Mouse (Mus musculus) CH12.LX (cell line): ENCODE results near the gene Bspry. TPM values are rescaled to one million over a fixed set of nuclear protein-coding genes. Genes with fewer than 3 reads are reported as not detected.

Experiments used
- DNase-seq: peaks from one replicate; pipeline ENCODE4 v3.0.0-alpha.2; 2013; ENCODE audit errors: extremely low read depth
- H3K27ac ChIP-seq: 2 replicates; pipeline ENCODE4 v1.5.1; 2012; ENCODE audit warnings: low read depth, mild to moderate bottlenecking, control low read depth, moderate library complexity; ENCODE audit not compliant: insufficient read depth
- H3K27me3 ChIP-seq: replicated peaks from 2 replicates; pipeline ENCODE3; 2012; ENCODE audit warnings: inconsistent platforms
- H3K36me3 ChIP-seq, 2 experiments: replicated peaks in 1 of 2; 2 replicates each; pipeline versions ENCODE3 to v1.6.1; 2012; ENCODE audit warnings: inconsistent platforms in 1 of 2, low read length in 1 of 2, mild to moderate bottlenecking in 1 of 2, mixed read lengths in 1 of 2, moderate library complexity in 1 of 2; ENCODE audit not compliant: control insufficient read depth in 1 of 2, insufficient read depth in 1 of 2
- H3K4me1 ChIP-seq, 2 experiments: 2 replicates each; pipeline ENCODE4 v1.6.1; 2012; ENCODE audit warnings: inconsistent platforms in 1 of 2, moderate library complexity in 1 of 2; ENCODE audit not compliant: insufficient read depth in 2 of 2, control insufficient read depth in 1 of 2
- H3K4me2 ChIP-seq: 2 replicates; pipeline ENCODE4 v1.6.1; 2012; ENCODE audit warnings: low read depth, mild to moderate bottlenecking, control low read depth; ENCODE audit not compliant: poor library complexity, insufficient read depth, severe bottlenecking
- H3K4me3 ChIP-seq, 3 experiments: fragments of 150-350 bp in 1 of 3; sonication (generic) in 1 of 3; replicated peaks in 1 of 3; 2 replicates each; pipeline versions ENCODE3 to v1.5.1; 2011 to 2012; ENCODE audit warnings: low read depth in 2 of 3, low read length in 2 of 3, mild to moderate bottlenecking in 2 of 3, moderate library complexity in 2 of 3, control low read depth in 1 of 3, improper control_type of control experiment in 1 of 3, inconsistent platforms in 1 of 3, mixed read lengths in 1 of 3; ENCODE audit not compliant: poor library complexity in 1 of 3
- H3K79me2 ChIP-seq: replicated peaks from 2 replicates; pipeline ENCODE4 v1.6.1; 2012; ENCODE audit warnings: mild to moderate bottlenecking, moderate library complexity; ENCODE audit not compliant: control insufficient read depth, poor library complexity, insufficient read depth, severe bottlenecking; ENCODE audit errors: extremely low read depth
- H3K9ac ChIP-seq: 2 replicates; pipeline ENCODE4 v1.6.1; 2012; ENCODE audit warnings: low read depth, mild to moderate bottlenecking, control low read depth, moderate library complexity; ENCODE audit not compliant: insufficient read depth
- H3K9me3 ChIP-seq: replicated peaks from 2 replicates; pipeline ENCODE3; 2012; ENCODE audit warnings: low read length, inconsistent platforms, mixed read lengths
- BHLHE40 ChIP-seq: IDR thresholded peaks from 2 replicates; pipeline ENCODE4 v1.6.1; 2011; ENCODE audit warnings: mild to moderate bottlenecking, low read depth, low read length, improper control_type of control experiment
- CHD1 ChIP-seq: IDR thresholded peaks from 2 replicates; pipeline ENCODE4 v1.6.1; 2012; ENCODE audit warnings: low read depth, low read length, improper control_type of control experiment, inconsistent platforms
- CHD2 ChIP-seq: IDR thresholded peaks from 2 replicates; pipeline ENCODE4 v1.6.1; 2011; ENCODE audit warnings: low read length, improper control_type of control experiment
- CTCF ChIP-seq, 2 experiments: IDR thresholded peaks in 1 of 2; conservative IDR thresholded peaks in 1 of 2; 2 replicates each; pipeline ENCODE4 v1.5.1; 2011 to 2012; ENCODE audit warnings: low read depth in 2 of 2, low read length in 2 of 2, improper control_type of control experiment in 1 of 2, inconsistent platforms in 1 of 2, mild to moderate bottlenecking in 1 of 2, moderate library complexity in 1 of 2
- E2F4 ChIP-seq: IDR thresholded peaks from 2 replicates; pipeline ENCODE4 v1.6.1; 2011; ENCODE audit warnings: low read depth, low read length, improper control_type of control experiment; ENCODE audit not compliant: insufficient replicate concordance
- ELF1 ChIP-seq: IDR thresholded peaks from 2 replicates; pipeline ENCODE4 v1.6.1; 2014; ENCODE audit warnings: low read depth, mild to moderate bottlenecking, inconsistent platforms, low read length, improper control_type of control experiment
- EP300 ChIP-seq: IDR thresholded peaks from 2 replicates; pipeline ENCODE4 v1.6.1; 2011; ENCODE audit warnings: low read length, improper control_type of control experiment
- ETS1 ChIP-seq: conservative IDR thresholded peaks from 2 replicates; pipeline ENCODE4 v1.6.1; 2012; ENCODE audit warnings: low read depth, mild to moderate bottlenecking, inconsistent platforms, low read length, improper control_type of control experiment, moderate library complexity
- HCFC1 ChIP-seq: IDR thresholded peaks from 2 replicates; pipeline ENCODE4 v1.6.1; 2012; ENCODE audit warnings: low read depth, mild to moderate bottlenecking, inconsistent platforms, low read length, improper control_type of control experiment
- IRF4 ChIP-seq: IDR thresholded peaks from 2 replicates; pipeline ENCODE4 v1.6.1; 2014; ENCODE audit warnings: low read depth, mild to moderate bottlenecking, inconsistent platforms, low read length, improper control_type of control experiment
- JUN ChIP-seq: IDR thresholded peaks from 2 replicates; pipeline ENCODE4 v1.6.1; 2011; ENCODE audit warnings: low read depth, mild to moderate bottlenecking, low read length, improper control_type of control experiment, moderate library complexity; ENCODE audit not compliant: insufficient read depth
- JUND ChIP-seq: conservative IDR thresholded peaks from 2 replicates; pipeline ENCODE4 v1.6.1; 2011; ENCODE audit warnings: low read depth, low read length, improper control_type of control experiment
- KAT2A ChIP-seq: IDR thresholded peaks from 2 replicates; pipeline ENCODE4 v1.6.1; 2012; ENCODE audit warnings: low read length, improper control_type of control experiment, inconsistent platforms; ENCODE audit not compliant: insufficient replicate concordance
- MAFK ChIP-seq: IDR thresholded peaks from 2 replicates; pipeline ENCODE4 v1.6.1; 2011; ENCODE audit warnings: low read length, improper control_type of control experiment; ENCODE audit not compliant: insufficient replicate concordance
- MAX ChIP-seq: IDR thresholded peaks from 2 replicates; pipeline ENCODE4 v1.6.1; 2011; ENCODE audit warnings: low read length, improper control_type of control experiment
- MEF2A ChIP-seq: IDR thresholded peaks from 2 replicates; pipeline ENCODE4 v1.6.1; 2014; ENCODE audit warnings: low read depth, mild to moderate bottlenecking, inconsistent platforms, low read length, improper control_type of control experiment, borderline replicate concordance
- MXI1 ChIP-seq: IDR thresholded peaks from 2 replicates; pipeline ENCODE4 v1.6.1; 2011; ENCODE audit warnings: mild to moderate bottlenecking, low read depth, low read length, improper control_type of control experiment
- NELFE ChIP-seq: IDR thresholded peaks from 2 replicates; pipeline ENCODE4 v1.6.1; 2011; ENCODE audit warnings: low read depth, low read length, improper control_type of control experiment
- NRF1 ChIP-seq: IDR thresholded peaks from 2 replicates; pipeline ENCODE4 v1.6.1; 2014; ENCODE audit warnings: low read depth, mild to moderate bottlenecking, inconsistent platforms, low read length, improper control_type of control experiment, moderate library complexity
- PAX5 ChIP-seq: IDR thresholded peaks from 2 replicates; pipeline ENCODE4 v1.6.1; 2012; ENCODE audit warnings: low read length, inconsistent platforms, mixed read lengths
- POLR2A ChIP-seq: IDR thresholded peaks from 2 replicates; pipeline ENCODE4 v1.6.1; 2011; ENCODE audit warnings: low read depth, mild to moderate bottlenecking, improper control_type of control experiment, low read length
- POLR2AphosphoS2 ChIP-seq: IDR thresholded peaks from 2 replicates; pipeline ENCODE4 v1.6.1; 2011; ENCODE audit warnings: low read depth, low read length, improper control_type of control experiment
- RCOR1 ChIP-seq: conservative IDR thresholded peaks from 2 replicates; pipeline ENCODE4 v1.6.1; 2012; ENCODE audit warnings: low read depth, mild to moderate bottlenecking, inconsistent platforms, low read length, improper control_type of control experiment
- SIN3A ChIP-seq: IDR thresholded peaks from 2 replicates; pipeline ENCODE4 v1.6.1; 2012; ENCODE audit warnings: low read length, improper control_type of control experiment, inconsistent platforms
- SMC3 ChIP-seq: IDR thresholded peaks from 2 replicates; pipeline ENCODE4 v1.6.1; 2011; ENCODE audit warnings: low read depth, low read length, improper control_type of control experiment
- TBP ChIP-seq: conservative IDR thresholded peaks from 2 replicates; pipeline ENCODE4 v1.6.1; 2011; ENCODE audit warnings: low read depth, low read length, improper control_type of control experiment
- TCF12 ChIP-seq: IDR thresholded peaks from 2 replicates; pipeline ENCODE4 v1.6.1; 2014; ENCODE audit warnings: low read depth, mild to moderate bottlenecking, inconsistent platforms, low read length, improper control_type of control experiment
- USF1 ChIP-seq: IDR thresholded peaks from 2 replicates; pipeline ENCODE4 v1.6.1; 2014; ENCODE audit warnings: low read depth, mild to moderate bottlenecking, inconsistent platforms, low read length, improper control_type of control experiment
- ZMIZ1 ChIP-seq: IDR thresholded peaks from 2 replicates; pipeline ENCODE4 v1.6.1; 2012; ENCODE audit warnings: low read depth, mild to moderate bottlenecking, inconsistent platforms, low read length, improper control_type of control experiment
- dilution Hi-C: fragments of 300-500 bp; cut with MboI; formaldehyde crosslinking; loops from 2 replicates; pipeline ENCODE4 v1.14.3; 2020; ENCODE audit warnings: low sequenced_read_pairs; ENCODE audit not compliant: extremely low pct_unique_long_range_greater_than_20kb, extremely low pct_ligation_motif_present
- in situ Hi-C: fragments of 300-500 bp; cut with MboI; formaldehyde crosslinking; loops from 3 replicates; pipeline ENCODE4 v1.14.3; 2019; ENCODE audit warnings: low sequenced_read_pairs, low pct_ligation_motif_present, low pct_unique_long_range_greater_than_20kb, mixed read lengths
- polyA plus RNA-seq: library from polyadenylated mRNA; unstranded; fragments of >175 nt; gene quantifications from 2 replicates; pipeline ENCODE4 v1.2.1, GENCODE M21; 2012; ENCODE audit warnings: low read depth; ENCODE audit not compliant: insufficient read length
- total RNA-seq, 2 experiments: library from RNA; depleted of rRNA; stranded (reverse); fragments of 300-350 nt in 1 of 2; fragments of >200 nt in 1 of 2; gene quantifications; 2 replicates each; pipeline ENCODE4 v1.2.3; 2012 to 2014

Gene Bspry
- total and polyA plus RNA-seq, 3 experiments: 0.86 to 1.2 (median 1.1) TPM

DNA sequence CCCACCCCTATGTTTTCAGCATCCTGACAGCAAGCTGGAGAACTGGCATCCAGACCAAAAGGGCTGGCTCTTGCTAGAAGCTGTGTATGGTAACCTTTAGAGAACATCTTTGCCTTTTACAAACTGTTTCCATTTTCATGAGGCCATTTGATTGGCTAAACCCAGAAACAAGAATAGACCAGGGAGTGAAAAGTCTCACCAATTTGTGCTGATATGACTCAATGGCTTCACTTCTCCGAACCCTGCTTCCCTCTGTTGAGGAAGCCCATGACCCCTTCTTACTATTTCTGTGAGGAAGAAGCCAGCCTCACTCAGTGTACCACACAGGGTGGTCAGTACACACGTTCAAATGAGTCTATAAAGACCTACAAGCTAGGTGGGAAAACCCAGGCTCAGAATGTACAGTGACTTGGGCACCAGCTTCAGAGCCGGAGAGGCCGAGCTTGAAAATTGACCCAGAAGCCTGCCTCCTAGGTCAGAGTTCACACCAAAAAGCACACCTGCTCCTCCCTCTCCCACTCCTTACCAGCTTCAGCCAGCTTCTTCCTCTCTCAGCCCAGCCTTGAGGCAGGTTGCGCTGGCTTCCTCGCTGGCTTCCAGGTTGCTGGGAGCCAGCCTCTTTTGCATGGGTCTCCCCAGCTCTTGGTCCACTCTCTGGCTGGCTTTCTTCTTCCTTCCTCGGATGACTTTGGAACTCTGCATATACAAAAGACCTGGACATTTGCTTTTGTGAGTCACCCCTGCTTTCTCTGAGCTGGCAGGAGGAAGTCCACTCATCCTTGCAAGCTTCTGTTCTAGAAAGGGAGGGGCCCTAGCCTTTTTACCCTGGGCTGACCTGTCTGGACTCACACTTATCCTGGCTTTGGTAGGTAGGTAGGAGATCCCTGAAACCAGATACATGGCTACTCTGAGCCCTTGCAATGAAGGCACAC, 45.6 kb upstream of the Bspry start:
- H3K4me1 ChIP-seq: peaks cover 8 to 58% of the 10 kb centered on the region in 2 experiments; a peak in 3 of 4 replicates
- DNase-seq: peak; percentile 75
- TF ChIP-seq CHD2 (peak; percentile 57; the same call in 1 of the 2 replicates), HCFC1 (no peak), JUN (peak; percentile 81), SMC3 (peak; percentile 5; the same call in 1 of the 2 replicates), NRF1 (0 out of 2 replicates have a peak, but pooled peaks have one; percentile 4), MAX (peak; percentile 62; the same call in 1 of the 2 replicates), USF1 (no peak), POLR2AphosphoS2 (no peak), PAX5 (no peak), ELF1 (peak; percentile 17; the same call in 1 of the 2 replicates), IRF4 (peak; percentile 93), TBP (peak; percentile 71), RCOR1 (0 out of 2 replicates have a peak, but pooled peaks have one; percentile 62), EP300 (peak; percentile 85), TCF12 (peak; percentile 61; the same call in 1 of the 2 replicates), ETS1 (peak; percentile 67), ZMIZ1 (peak; percentile 30; the same call in 1 of the 2 replicates), NELFE (0 out of 2 replicates have a peak, but pooled peaks have one; percentile 25), JUND (peak; percentile 94), MEF2A (peak; percentile 89), E2F4 (no peak), MAFK (peak; percentile 82), POLR2A (peak; percentile 57), KAT2A (no peak), MXI1 (0 out of 2 replicates have a peak, but pooled peaks have one; percentile 39), CHD1 (no peak), SIN3A (peak; percentile 51; the same call in 1 of the 2 replicates), CTCF (conservative IDR thresholded peaks at IDR 0.05 in 1 of 2, IDR thresholded peaks at IDR 0.05 in 1 of 2; ENCODE audit: low read depth in 2 of 2, low read length in 2 of 2) (peak in 1 of 2 experiments; percentile 24; a peak in 1 of 4 replicates), BHLHE40 (peak; percentile 35; the same call in 1 of the 2 replicates)
- peaks cover 0 to under 1% of the 10 kb centered on the region in 2 experiments for H3K36me3 ChIP-seq
- H3K9ac ChIP-seq: peak overlapping the region; percentile 15
- peak overlapping the region; percentile 88 for H3K4me2 ChIP-seq
- peak overlapping the region; percentile 85 for H3K27ac ChIP-seq
- dilution Hi-C loops: no loop called here
- peak overlapping the region; percentile 9 to 30 (median 26) for H3K4me3 ChIP-seq
- no peaks in the 10 kb centered on the region for H3K79me2 ChIP-seq
- in situ Hi-C loops: no loop called here
- H3K9me3 ChIP-seq: no peaks in the 10 kb centered on the region
- no peaks in the 10 kb centered on the region for H3K27me3 ChIP-seq
